Mouse (Mus musculus): Measurements from ENCODE around the gene Olfr610.
"Not testable (repeated sequence)": the region's sequence is repeated elsewhere in the genome, so short reads cannot be mapped to it uniquely, and the experiment has no call there.

The Olfr610 gene

GRCm38 (mm10) chr7:103512022-103512421, at the start of gene Olfr610:
Olfr610 (minus strand) TSS chr7:103512122.
- DNase-seq: no peak

GRCm38 (mm10) chr7:103555779-103556178, 43.9 kb upstream of the Olfr610 start, which contains the start of gene Olfr615:
Olfr615 (plus strand) TSS chr7:103556079.
- DNase-seq: no peak

GRCm38 (mm10) chr7:103547774-103548173, 35.9 kb upstream of the Olfr610 start, which contains the start of gene Olfr613:
Olfr613 (plus strand) TSS chr7:103548074.
- DNase-seq: no peak

GRCm38 (mm10) chr7:103542617-103543016, 30.7 kb upstream of the Olfr610 start, which contains the start of gene Olfr612:
Olfr612 (minus strand) TSS chr7:103542717.
- not testable (repeated sequence) for DNase-seq

- DNase-seq: not testable (repeated sequence)
These were observed 8.8 kb upstream of the Olfr610 start, which contains the start of gene Olfr611 for GRCm38 (mm10) chr7:103520746-103521145. Olfr611 (minus strand) TSS chr7:103520846.

GRCm38 (mm10) chr7:103497962-103498361, 14.0 kb downstream of the Olfr610 start, which contains the start of gene Olfr609:
Olfr609 (minus strand) TSS chr7:103498062.
- DNase-seq: no peak

GRCm38 (mm10) chr7:103477106-103477505, 34.8 kb downstream of the Olfr610 start:
- DNase-seq: not testable (repeated sequence)

GRCm38 (mm10) chr7:103469577-103469976, 42.3 kb downstream of the Olfr610 start, which contains the start of gene Olfr608:
Olfr608 (plus strand) TSS chr7:103469877.
- no peak for DNase-seq

GRCm38 (mm10) chr7:103460590-103460989, 51.3 kb downstream of the Olfr610 start:
- DNase-seq: no peak

All from lung, postnatal 36 days (tissue).